Mouse (Mus musculus) layer of hippocampus, adult 11-12 months (tissue): ENCODE measurements around the gene Zfp28.
A peak's percentile ranks its signal among the peaks of the same experiment; 100 is the strongest.

ENCODE experiments used
- DNase-seq: peaks from one replicate; pipeline ENCODE4 v3.0.0; 2022; ENCODE audit warnings: low spot score

The Zfp28 gene

DNA sequence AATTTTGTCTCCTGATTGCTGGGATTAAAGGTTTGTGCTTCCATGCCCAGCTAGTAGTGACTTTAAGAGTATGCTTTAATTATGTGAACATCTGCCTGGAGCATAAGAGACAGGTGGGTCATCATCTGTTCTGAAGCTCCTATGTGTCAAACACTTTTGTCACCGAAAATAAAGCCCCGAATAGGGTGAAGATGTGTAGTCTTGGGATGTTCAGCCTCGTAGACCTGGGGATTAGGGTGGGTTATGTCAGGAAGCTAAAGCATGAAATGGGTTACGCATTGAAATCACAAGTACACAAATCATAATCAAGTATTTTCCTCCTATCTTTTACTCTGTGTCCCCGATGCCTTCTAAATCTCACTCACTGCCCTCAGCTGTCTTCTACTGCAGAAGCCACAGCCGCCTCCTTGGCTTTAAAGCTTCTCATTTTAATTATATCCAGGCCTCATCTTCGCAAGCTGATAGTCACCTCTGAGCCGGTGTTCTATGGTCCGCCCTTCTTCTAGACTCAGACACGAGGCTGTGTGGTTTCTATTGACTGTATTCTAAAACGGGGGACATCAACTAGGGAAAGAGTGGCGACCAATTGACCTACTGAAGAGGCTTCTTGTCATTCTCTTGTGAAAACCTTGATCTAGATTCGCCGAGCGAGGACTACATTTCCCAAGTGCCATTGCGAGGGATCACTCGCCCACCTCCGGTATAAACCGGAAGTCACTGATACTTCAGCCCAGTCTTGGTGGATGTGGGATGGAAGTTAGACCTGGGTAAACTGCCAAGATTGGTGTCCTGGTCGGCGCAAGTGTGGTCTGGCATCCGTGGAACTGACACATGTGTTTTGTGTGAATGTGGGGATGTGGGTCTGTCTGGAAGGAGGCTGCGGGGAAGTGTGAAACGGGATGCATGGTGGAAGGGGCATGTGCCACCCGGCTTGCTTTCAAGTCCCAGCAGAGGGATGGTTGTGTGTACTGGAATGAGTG lies 15.2 kb downstream of the Zfp28 start, which contains the start of gene Smim17:
Smim17 (plus strand) TSS at position 720 of the 980 bp plus-strand sequence.
- peak; percentile 71 for DNase-seq

DNA sequence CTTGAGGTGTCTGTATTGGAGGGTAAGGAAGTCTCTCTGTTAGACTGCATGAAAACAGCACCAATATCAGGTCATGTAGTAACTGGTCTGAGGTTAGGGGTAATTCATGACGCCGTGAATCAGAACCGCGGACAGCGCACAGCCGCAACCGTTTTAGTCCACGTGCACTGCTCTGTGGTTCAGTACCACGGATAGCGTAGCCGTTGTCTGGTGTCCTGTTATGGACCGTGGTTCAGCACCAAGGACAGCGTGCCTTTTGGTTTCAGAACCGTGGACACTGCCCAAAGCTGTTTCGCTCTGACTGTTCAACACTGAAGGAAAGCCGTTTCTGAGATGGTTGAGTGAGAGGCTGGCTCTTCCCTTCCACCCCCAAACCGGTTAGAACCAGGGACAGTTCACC lies 26.9 kb downstream of the Zfp28 start, which contains the start of gene Gm20715:
Gm20715 (plus strand) TSS at position 235 of the 400 bp plus-strand sequence.
- DNase-seq, result peak; percentile 86

DNA sequence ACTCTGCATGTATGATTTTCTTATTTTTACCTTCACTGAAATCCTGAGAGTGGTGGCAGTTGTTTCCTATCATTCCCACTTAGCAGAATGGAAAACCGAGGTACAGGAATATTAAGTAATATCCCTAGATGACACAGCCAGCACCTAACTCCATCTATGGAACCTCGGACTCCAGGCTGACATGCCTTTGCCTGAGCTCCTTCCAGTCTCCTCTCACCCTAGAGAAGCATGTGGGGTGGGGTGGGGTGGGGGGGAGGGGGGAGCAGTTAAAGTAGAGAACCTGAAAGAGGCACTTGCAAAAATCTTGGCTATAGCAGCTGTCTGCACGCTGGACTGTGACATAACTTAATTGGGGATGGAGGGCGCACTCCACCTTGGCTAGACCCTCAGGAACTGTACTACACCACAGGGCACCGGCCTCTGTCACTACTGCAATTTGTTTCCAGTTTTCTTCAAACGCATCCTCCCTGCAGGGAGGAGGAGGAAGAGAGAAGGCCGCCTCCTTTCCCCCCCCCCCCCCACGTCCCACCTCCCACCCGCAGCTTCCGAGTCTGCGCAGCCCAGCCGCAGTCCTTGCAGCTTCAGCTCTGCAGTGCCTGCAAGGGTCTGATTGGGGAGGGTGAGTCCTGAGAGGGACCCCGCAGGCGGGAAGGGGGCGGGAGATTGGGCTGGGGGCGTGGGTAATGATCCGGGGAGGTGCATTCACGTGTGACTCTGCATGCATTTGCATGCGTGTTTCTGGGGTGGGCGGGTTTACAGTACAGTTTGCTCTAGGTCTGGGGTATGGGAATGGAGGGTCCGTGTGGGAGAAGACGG lies 31.7 kb downstream of the Zfp28 start:
- DNase-seq, result peak; percentile 32

DNA sequence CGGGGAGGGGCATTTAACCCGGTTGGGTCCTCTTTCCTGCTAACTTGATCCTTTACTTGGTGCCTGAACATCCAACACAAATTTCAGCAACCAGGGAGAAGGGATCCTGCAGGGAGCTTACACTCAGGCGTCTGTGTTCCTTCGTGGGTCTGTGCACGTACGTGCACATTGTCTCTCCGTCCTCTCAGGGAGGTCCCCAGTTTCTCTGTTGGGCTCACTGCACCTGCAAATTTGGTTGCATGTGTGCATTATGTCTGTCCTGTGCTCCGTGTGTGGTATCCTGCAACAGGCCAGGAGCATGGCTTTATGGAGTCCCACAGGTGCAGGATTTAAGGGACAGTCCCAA lies 32.3 kb downstream of the Zfp28 start:
- no peak for DNase-seq

DNA sequence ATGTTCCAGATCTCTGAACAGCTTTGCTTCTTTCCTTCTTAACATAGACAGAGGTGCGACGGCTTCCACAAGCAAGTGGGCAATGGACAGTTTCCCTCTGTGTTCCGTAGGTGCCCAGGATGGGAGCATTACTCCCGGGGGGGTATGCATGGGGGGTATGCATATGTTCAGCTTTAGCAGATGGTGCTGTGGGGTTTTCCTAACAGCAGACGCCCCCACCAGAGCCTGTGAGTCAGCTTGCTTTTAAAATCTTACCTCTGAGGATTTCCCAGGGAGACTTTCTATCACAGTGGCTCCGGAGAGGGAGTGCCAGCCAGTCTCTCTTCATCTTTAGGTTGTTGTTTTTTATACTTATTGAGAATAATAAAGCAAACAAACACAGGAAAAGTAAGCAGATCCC lies 36.8 kb downstream of the Zfp28 start:
- DNase-seq, result peak; percentile 27

DNA sequence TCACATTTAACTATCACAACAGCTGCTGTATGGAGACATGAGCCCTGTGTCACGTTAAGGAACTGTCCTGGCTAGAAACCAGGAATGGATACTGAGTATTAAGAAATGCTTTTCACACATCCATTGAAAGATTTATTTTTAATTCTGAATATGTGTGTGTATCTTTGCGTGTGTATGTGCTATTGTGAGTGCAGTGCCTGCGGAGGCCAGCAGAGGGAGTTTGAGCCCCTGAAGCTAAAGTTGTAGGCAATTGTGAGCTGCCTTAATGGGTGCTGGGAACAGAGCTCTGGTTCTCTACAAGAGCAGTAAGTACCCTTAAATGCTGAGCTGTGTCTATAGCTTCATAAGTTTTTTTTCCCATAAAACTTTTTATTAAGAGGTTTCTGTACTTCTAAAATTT lies 46.3 kb downstream of the Zfp28 start:
- no peak for DNase-seq

DNA sequence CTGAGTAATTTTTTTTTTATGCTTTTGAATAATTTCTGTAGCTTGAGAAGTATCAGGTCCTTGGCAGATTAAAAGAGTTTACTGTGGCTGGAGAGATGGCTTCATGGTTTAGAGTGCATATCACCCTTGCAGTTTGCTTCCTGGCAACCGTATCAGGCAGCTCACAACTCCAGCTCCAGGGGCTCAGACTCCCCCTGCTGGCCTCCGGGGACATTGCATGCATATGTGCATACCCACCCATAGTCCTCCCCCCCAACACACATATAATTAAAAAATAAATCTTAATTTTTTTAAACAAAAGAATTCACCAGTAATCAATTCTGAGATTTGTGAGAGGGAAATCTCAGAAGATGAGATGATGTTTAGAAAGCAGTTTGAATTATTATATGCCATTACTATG lies 47.2 kb downstream of the Zfp28 start:
- DNase-seq, result peak; percentile 24

DNA sequence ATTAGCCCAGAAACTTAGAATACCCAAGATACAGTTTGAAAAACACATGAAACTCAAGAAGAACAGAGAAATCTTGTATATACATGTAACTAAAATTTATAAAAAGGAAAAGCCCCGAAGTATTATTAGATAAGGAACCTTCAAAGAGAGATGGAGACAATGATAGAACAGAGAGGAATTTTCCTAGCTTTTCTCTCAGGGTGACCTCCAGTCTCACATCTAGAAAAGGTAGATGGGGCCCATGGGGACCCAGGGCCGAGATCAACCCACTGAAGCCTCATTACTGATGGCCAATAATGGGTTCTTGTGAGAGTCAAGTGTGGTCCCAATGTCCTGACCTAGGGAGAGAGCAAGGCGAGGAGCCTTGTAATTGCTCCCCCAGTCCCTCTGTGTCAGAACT lies 55.3 kb downstream of the Zfp28 start, which contains the start of gene Olfr1344:
Olfr1344 (plus strand) TSS at position 301 of the 400 bp plus-strand sequence.
- no peak for DNase-seq

DNA sequence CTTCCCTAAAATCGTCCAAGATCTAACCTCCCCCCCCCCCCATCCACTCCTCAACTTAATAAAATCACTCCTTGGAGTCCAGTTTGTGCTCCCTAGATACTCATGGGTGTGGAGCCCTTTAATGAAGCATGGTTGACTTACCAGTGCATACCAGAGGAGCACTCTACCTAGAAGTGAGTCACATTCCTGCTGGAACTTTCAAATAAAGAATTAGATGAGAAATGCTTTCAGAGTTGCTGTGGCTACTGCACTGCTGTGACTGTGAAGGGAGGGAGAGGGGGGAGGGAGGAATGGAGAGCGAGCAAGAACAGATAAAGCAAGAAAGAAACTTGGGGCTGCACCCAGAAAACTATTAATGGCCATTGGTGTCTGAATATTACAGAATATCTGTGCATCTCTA lies 58.1 kb downstream of the Zfp28 start:
- no peak for DNase-seq
